Mouse (Mus musculus) spleen, adult 2 months (tissue): Measurements from ENCODE around the gene Fnbp1l. TPM values are rescaled to one million over a fixed set of nuclear protein-coding genes. Genes with fewer than 3 reads are reported as not detected.

Experiments
- DNase-seq, 2 experiments: peaks; one replicate each; pipeline versions ENCODE4 v3.0.0 to v3.0.0-alpha.2; 2012 to 2021; ENCODE audit warnings: low spot score in 2 of 2, low read depth in 1 of 2
- H3K27ac ChIP-seq: fragments of 200-500 bp; 2 replicates; pipeline ENCODE4 v1.5.1; 2012; ENCODE audit warnings: low read length, inconsistent platforms; ENCODE audit not compliant: insufficient read depth
- H3K27me3 ChIP-seq: fragments of 200-500 bp; 2 replicates; pipeline ENCODE4 v1.6.1; 2012; ENCODE audit warnings: mild to moderate bottlenecking, moderate library complexity, low read length, inconsistent platforms; ENCODE audit not compliant: control insufficient read depth, insufficient read depth
- H3K36me3 ChIP-seq: fragments of 200-500 bp; 2 replicates; pipeline ENCODE4 v1.6.1; 2012; ENCODE audit warnings: mild to moderate bottlenecking, low read length, inconsistent platforms; ENCODE audit not compliant: control insufficient read depth, insufficient read depth
- H3K4me1 ChIP-seq: fragments of 200-500 bp; 2 replicates; pipeline ENCODE4 v1.6.1; 2011; ENCODE audit warnings: inconsistent platforms; ENCODE audit not compliant: control insufficient read depth, insufficient read depth, insufficient read length
- H3K4me3 ChIP-seq: fragments of 200-500 bp; 2 replicates; pipeline ENCODE4 v1.5.1; 2011; ENCODE audit warnings: mild to moderate bottlenecking, inconsistent platforms; ENCODE audit not compliant: insufficient read depth, insufficient read length; ENCODE audit errors: extremely low read depth
- CTCF ChIP-seq: fragments of 200-500 bp; IDR thresholded peaks from 2 replicates; pipeline ENCODE4 v1.5.1; 2011; ENCODE audit warnings: mild to moderate bottlenecking, inconsistent platforms; ENCODE audit not compliant: insufficient read depth, insufficient read length, insufficient replicate concordance; ENCODE audit errors: extremely low read depth
- POLR2A ChIP-seq: fragments of 200-500 bp; IDR thresholded peaks from 2 replicates; pipeline ENCODE4 v1.6.1; 2011; ENCODE audit warnings: low read depth, low read length, inconsistent platforms
- WGBS: fragments of 180-500 bp; shearing (Covaris S2); methylation state at CpG from one replicate; pipeline ENCODE4 v1.1.7; 2018; 5-methylcytosine and 5-hydroxymethylcytosine counted together
- polyA plus RNA-seq: library from polyadenylated mRNA; depleted of rRNA; stranded (reverse); fragments of >200 nt; gene quantifications from 2 replicates; pipeline ENCODE4 v1.2.3, GENCODE M21; 2012

The Fnbp1l gene
- polyA plus RNA-seq, 1 experiment, result 1.3 TPM

DNA sequence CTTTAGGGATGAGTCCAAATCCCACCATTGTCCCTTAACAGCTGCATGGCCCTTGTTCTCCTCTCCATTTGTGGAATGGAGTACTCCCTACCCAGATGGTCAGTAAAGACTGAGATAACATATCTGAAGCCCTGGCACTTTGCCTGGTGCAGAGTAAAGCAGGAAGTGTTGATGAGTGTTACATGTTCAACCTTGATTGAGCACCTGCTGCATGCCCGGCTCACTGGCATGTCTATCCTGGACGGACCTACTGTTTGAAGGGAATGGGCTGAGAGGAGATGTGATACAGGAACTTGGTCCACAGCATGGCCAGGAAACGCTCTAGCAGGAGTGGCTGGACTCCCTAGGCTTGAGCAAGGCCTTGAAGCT is 103.2 kb downstream of the Fnbp1l start:
- TF ChIP-seq CTCF (no peak), POLR2A (no peak)
- no peak overlapping the region for H3K4me3 ChIP-seq
- DNase-seq, result no peak
- no peak overlapping the region for H3K27ac ChIP-seq
- WGBS, result 90% methylated on average over 3 of the region's 3 CpGs
- H3K4me1 ChIP-seq, result no peaks in the 10 kb centered on the region
- H3K36me3 ChIP-seq, result peaks cover 23% of the 10 kb centered on the region
- H3K27me3 ChIP-seq, result no peaks in the 10 kb centered on the region

- Histone ChIP-seq H3K4me1 (no peaks in the 10 kb centered on the region), H3K4me3 (no peak overlapping the region), H3K36me3 (peaks cover 28% of the 10 kb centered on the region), H3K27me3 (no peaks in the 10 kb centered on the region), H3K27ac (no peak overlapping the region)
- WGBS, result 88% methylated on average over 6 of the region's 6 CpGs
- TF ChIP-seq POLR2A (no peak), CTCF (no peak)
- no peak for DNase-seq
Observed at GRCm38 (mm10) chr3:122515568-122516326, 103.8 kb downstream of the Fnbp1l start.

GRCm38 (mm10) chr3:122512725-122513375 is 106.7 kb downstream of the Fnbp1l start:
- DNase-seq, result no peak
- 86% methylated on average over 16 of the region's 16 CpGs for WGBS
- TF ChIP-seq CTCF (no peak), POLR2A (no peak)
- Histone ChIP-seq H3K27ac (no peak overlapping the region), H3K27me3 (no peaks in the 10 kb centered on the region), H3K4me1 (no peaks in the 10 kb centered on the region), H3K4me3 (no peak overlapping the region), H3K36me3 (peaks cover 33% of the 10 kb centered on the region)

DNA sequence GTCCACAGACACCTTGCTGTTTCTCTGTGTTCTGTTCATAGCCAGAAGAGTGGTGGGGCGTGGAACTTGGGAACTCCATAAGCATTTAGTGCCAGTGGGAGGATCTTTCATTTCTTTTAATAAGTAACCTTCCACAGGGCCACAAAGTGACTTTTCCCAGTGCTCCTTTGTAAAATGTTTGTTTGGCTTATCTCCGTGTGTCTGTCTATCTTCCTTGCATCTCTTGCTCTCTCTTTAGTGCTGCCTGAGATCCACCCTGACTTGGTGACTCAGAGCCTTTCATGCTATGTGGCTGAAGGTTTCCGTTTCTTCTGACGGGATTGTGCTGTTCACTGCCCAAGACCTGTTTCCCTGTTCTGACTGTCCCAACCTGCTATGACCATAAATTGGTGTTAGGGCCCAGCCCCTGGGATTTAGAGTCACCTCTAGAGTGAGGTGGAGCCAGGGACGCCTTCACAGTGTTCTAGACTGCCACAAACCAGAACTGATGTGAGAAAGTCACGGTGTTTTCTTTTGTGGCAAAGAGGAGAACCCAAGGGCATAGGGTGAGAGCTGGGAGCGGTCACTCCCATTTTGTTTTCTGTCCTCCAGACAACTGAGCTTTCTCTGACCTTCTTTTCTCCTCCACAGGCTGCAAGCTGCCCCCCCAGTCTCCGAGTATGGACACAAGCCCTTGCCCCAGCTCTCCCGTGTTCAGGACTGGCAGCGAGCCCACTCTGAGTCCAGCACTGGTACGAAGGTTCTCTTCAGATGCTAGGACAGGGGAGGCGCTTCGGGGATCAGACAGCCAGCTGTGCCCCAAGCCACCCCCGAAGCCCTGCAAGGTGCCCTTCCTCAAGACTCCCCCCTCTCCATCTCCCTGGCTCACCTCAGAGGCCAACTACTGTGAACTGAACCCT is 107.5 kb downstream of the Fnbp1l start:
- WGBS, result 84% methylated on average over 14 of the region's 14 CpGs
- H3K36me3 ChIP-seq, result peaks cover 33% of the 10 kb centered on the region
- no peaks in the 10 kb centered on the region for H3K27me3 ChIP-seq
- no peak for DNase-seq
- H3K27ac ChIP-seq, result no peak overlapping the region
- no peak overlapping the region for H3K4me3 ChIP-seq
- H3K4me1 ChIP-seq, result no peaks in the 10 kb centered on the region
- TF ChIP-seq CTCF (no peak), POLR2A (no peak)

DNA sequence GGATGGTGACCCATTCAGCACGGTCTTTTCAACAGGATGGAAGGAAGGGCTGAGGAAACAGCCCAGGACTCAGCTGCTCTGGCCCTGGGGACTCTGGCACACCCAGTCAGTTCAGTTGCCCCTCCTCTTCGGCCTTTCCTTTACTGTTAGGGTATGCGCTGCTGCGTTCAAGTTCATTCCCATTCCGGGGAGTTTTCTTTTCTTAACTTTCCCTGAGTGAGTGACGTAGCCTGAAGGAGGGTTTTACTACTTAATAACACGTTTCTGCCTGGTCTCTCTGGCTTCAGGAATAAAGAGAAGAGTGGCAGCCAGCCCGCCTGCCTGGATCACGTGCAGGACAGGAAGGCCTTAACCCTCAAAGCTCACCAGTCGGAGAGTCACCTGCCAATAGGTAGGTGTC is 108.6 kb downstream of the Fnbp1l start:
- 86% methylated on average over 10 of the region's 10 CpGs for WGBS
- Histone ChIP-seq H3K36me3 (peaks cover 33% of the 10 kb centered on the region), H3K27me3 (no peaks in the 10 kb centered on the region), H3K27ac (no peak overlapping the region), H3K4me1 (no peaks in the 10 kb centered on the region), H3K4me3 (no peak overlapping the region)
- TF ChIP-seq POLR2A (no peak), CTCF (no peak)
- no peak for DNase-seq

- no peak overlapping the region for H3K27ac ChIP-seq
- no peak for DNase-seq
- H3K4me3 ChIP-seq, result no peak overlapping the region
- TF ChIP-seq CTCF (no peak), POLR2A (no peak)
- 85% methylated on average over 14 of the region's 14 CpGs for WGBS
- no peaks in the 10 kb centered on the region for H3K27me3 ChIP-seq
- peaks cover 28% of the 10 kb centered on the region for H3K36me3 ChIP-seq
- no peaks in the 10 kb centered on the region for H3K4me1 ChIP-seq
Observed at GRCm38 (mm10) chr3:122510240-122510750, 109.2 kb downstream of the Fnbp1l start.
